Mouse (Mus musculus): ENCODE measurements at regions not wholly inside any gene's neighbourhood (a gene's known extent, or its start where the extent isn't known, plus 50 kb on each side); places are given as distances from the start of the nearest gene placed in this dataset.

DNA sequence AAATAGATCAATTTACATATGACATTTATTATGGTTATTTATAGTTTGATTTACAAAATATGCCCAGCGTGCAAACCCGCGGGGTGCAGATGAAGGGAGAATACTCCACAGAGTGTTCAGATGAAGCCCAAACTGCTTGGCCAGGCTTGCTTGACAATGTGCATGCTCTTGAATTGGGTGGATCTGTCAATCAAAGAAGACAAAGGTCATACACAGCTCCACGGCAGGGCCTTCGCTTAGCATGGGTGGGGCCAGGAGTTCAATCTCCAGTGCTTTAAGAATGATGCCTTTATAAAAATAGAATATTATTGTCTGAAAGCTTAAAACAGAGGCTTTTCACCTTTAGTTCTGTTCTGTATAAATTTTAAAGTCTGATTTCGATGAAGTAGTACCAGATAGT lies 158.3 kb upstream of the Gm10131 start:
- H3K36me3 ChIP-seq (ENCODE audit: control insufficient read depth, insufficient read depth), result no peaks in the 10 kb centered on the region
- H3K4me3 ChIP-seq (ENCODE audit: low read length), result no peak overlapping the region
- no peak overlapping the region for H3K4me2 ChIP-seq (ENCODE audit: low read depth, low read length)
- no peak overlapping the region for H3K27ac ChIP-seq (ENCODE audit: low read length)
- 74% methylated on average over 6 of the region's 6 CpGs for whole genome bisulfite sequencing
- H3K27me3 ChIP-seq (ENCODE audit: control insufficient read depth, insufficient read depth, low read length), result no peaks in the 10 kb centered on the region
- H3K4me1 ChIP-seq (ENCODE audit: control insufficient read depth, insufficient read depth, low read length), result no peaks in the 10 kb centered on the region
- H3K9me3 ChIP-seq (replicated peaks; ENCODE audit: control insufficient read depth, low read length), result no peaks in the 10 kb centered on the region; the same call in 1 of the 2 replicates
- ATAC-seq (replicated peaks; ENCODE audit: extremely low read depth, insufficient read depth, low FRiP score), result no peak
- no peak overlapping the region for H3K9ac ChIP-seq (ENCODE audit: low read length)

DNA sequence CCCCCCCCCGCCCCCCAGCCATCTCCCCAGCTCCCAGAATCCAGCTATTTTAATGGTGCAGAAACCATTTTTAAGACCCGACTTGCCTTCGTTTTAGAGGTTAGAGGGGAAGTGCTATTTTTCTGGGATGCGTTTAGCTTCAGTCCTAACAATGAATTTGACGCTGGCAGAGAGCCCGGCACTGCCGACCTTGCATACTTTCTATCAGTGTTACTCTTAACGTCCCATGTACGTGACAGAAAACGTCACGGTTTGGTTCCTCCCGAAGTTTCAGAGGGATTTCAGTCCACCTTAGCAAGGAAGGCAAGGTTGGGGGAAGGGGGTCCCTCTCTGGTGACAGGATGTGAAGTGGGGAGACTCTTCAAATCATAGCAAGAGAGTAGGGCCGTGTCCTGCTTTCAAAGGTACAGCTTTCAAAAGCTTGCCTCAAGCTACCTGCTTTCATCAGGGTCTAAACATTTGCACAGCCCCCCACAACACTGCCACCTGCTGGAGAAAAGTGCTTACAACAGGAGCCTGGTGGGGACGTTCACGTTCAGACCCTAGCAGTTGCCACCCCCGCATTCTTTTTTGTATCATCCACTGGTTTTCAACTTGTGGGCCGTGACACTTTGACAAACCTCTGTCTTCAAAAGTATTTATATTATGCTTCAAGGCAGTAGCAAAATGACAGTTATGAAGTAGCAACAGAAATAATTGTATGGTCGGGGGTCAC lies 157.4 kb upstream of the Gm10131 start:
- no peaks in the 10 kb centered on the region for H3K4me1 ChIP-seq (ENCODE audit: control insufficient read depth, insufficient read depth, low read length)
- no peaks in the 10 kb centered on the region; the same call in 1 of the 2 replicates for H3K9me3 ChIP-seq (replicated peaks; ENCODE audit: control insufficient read depth, low read length)
- WGBS, result 83% methylated on average over 18 of the region's 18 CpGs
- H3K4me2 ChIP-seq (ENCODE audit: low read depth, low read length), result no peak overlapping the region
- no peak overlapping the region for H3K4me3 ChIP-seq (ENCODE audit: low read length)
- ATAC-seq (replicated peaks; ENCODE audit: extremely low read depth, insufficient read depth, low FRiP score), result no peak
- H3K36me3 ChIP-seq (ENCODE audit: control insufficient read depth, insufficient read depth), result no peaks in the 10 kb centered on the region
- H3K27ac ChIP-seq (ENCODE audit: low read length), result no peak overlapping the region
- no peaks in the 10 kb centered on the region for H3K27me3 ChIP-seq (ENCODE audit: control insufficient read depth, insufficient read depth, low read length)
- no peak overlapping the region for H3K9ac ChIP-seq (ENCODE audit: low read length)

DNA sequence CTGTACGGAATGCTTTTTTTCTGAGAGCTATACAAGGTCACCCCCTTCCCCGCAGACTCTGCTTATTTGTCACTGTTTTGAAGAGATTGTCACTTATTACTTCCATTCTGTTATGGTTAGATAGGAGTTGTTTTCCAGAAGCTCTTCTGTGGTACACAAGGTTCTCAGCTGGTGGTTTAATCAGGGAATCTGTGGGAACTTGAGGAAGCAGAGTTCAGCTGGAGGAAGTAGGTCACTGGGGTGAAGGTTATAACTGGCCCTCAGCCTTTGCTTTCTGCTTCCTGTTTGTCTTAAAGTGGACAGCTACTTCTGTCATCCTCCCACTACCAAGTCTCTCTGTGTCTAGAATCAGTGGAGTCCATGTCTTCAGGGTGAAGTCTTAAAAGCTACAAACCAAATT lies 143.4 kb upstream of the Gm10131 start:
- Histone ChIP-seq H3K4me2 (ENCODE audit: low read depth, low read length) (no peak overlapping the region), H3K4me3 (ENCODE audit: low read length) (no peak overlapping the region), H3K27me3 (ENCODE audit: control insufficient read depth, insufficient read depth, low read length) (no peaks in the 10 kb centered on the region), H3K4me1 (ENCODE audit: control insufficient read depth, insufficient read depth, low read length) (no peaks in the 10 kb centered on the region), H3K9me3 (replicated peaks; ENCODE audit: control insufficient read depth, low read length) (no peaks in the 10 kb centered on the region), H3K27ac (ENCODE audit: low read length) (no peak overlapping the region), H3K9ac (ENCODE audit: low read length) (no peak overlapping the region), H3K36me3 (ENCODE audit: control insufficient read depth, insufficient read depth) (no peaks in the 10 kb centered on the region)
- WGBS, result 73% methylated on average over 2 of the region's 2 CpGs
- ATAC-seq (replicated peaks; ENCODE audit: extremely low read depth, insufficient read depth, low FRiP score), result 0 out of 2 replicates have a peak, but pooled peaks have one; percentile 18

DNA sequence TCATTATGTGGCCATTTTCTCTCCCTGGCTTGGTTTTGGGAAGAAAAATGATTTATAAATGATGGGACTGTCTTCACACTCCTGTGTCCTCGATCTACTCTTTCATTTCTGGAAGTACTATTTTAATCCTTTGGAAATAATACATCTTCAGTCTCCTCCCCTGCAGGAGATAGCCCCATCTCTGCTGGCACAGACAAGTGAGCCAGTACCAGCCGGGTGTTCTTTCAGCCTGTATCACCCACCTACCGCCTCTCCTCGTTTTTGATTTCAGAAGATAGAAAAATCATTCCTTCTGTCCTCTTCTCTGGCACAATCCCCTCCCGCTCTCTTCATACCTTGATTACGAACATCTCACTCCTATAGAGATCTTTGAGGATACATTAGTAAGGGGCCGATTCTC lies 140.4 kb upstream of the Gm10131 start:
- no peak overlapping the region for H3K4me3 ChIP-seq (ENCODE audit: low read length)
- no peak overlapping the region for H3K4me2 ChIP-seq (ENCODE audit: low read depth, low read length)
- H3K9ac ChIP-seq (ENCODE audit: low read length), result no peak overlapping the region
- H3K9me3 ChIP-seq (replicated peaks; ENCODE audit: control insufficient read depth, low read length), result no peaks in the 10 kb centered on the region
- ATAC-seq (replicated peaks; ENCODE audit: extremely low read depth, insufficient read depth, low FRiP score), result no peak
- 82% methylated on average over 7 of the region's 7 CpGs for WGBS
- H3K36me3 ChIP-seq (ENCODE audit: control insufficient read depth, insufficient read depth), result no peaks in the 10 kb centered on the region
- no peaks in the 10 kb centered on the region for H3K4me1 ChIP-seq (ENCODE audit: control insufficient read depth, insufficient read depth, low read length)
- no peaks in the 10 kb centered on the region for H3K27me3 ChIP-seq (ENCODE audit: control insufficient read depth, insufficient read depth, low read length)
- H3K27ac ChIP-seq (ENCODE audit: low read length), result no peak overlapping the region

DNA sequence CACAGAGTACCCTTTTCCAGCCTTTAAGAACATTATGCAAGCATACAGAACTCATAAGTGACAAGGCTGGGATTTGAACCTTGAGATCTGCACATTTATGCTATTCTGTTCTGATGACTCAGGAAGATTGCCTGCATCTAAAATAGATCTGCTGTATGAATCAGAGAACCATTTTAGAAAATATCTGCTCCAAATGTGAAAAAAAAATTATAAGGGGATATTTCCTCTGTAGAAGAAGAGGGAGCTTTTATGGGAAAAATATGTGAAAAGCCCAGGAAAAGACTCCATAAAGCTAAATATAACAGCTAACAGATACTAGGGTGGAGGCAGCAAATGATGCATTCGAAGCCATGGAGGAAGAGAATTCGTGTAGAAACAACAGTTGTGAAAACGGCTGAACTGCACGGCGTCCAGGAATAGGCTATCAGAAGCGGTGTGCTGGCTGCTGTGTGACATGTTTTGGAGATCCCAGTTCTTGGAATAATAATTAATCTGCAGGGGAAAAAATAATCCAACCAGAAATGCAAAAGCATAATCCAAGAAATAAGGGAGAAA lies 127.9 kb upstream of the Gm10131 start:
- no peak overlapping the region for H3K4me3 ChIP-seq (ENCODE audit: low read length)
- H3K4me2 ChIP-seq (ENCODE audit: low read depth, low read length), result no peak overlapping the region

DNA sequence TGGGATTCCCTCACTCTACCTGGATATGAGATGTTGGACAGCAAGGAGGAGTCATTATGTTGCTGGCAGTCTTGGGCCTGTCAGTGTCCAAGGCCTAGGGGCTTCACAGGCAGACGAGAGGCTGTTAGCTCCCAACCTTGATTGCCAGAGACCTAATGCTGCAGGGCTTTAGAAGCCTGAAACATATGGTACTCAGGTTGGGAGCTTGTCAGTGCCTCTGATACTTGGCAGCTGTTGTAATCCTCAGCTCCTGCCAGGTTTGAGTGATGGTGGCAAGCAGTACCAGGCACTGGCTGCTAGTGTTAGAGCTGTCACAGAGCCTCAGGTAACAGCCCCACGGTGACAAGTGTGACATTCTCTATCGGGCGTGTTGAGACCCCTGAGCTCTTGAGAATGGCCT lies 122.2 kb upstream of the Gm10131 start:
- Histone ChIP-seq H3K36me3 (ENCODE audit: control insufficient read depth, insufficient read depth) (no peaks in the 10 kb centered on the region), H3K9ac (ENCODE audit: low read length) (no peak overlapping the region), H3K4me2 (ENCODE audit: low read depth, low read length) (no peak overlapping the region), H3K4me1 (ENCODE audit: control insufficient read depth, insufficient read depth, low read length) (peaks cover 5% of the 10 kb centered on the region), H3K27ac (ENCODE audit: low read length) (no peak overlapping the region), H3K4me3 (ENCODE audit: low read length) (no peak overlapping the region), H3K27me3 (ENCODE audit: control insufficient read depth, insufficient read depth, low read length) (no peaks in the 10 kb centered on the region), H3K9me3 (replicated peaks; ENCODE audit: control insufficient read depth, low read length) (peaks cover 4% of the 10 kb centered on the region; the same call in 1 of the 2 replicates)
- no peak for ATAC-seq (replicated peaks; ENCODE audit: extremely low read depth, insufficient read depth, low FRiP score)
- WGBS, result 57% methylated on average over 4 of the region's 4 CpGs

More for the DNA sequence above, 127.9 kb upstream of the Gm10131 start:
- Histone ChIP-seq H3K9ac (ENCODE audit: low read length) (no peak overlapping the region), H3K4me1 (ENCODE audit: control insufficient read depth, insufficient read depth, low read length) (no peaks in the 10 kb centered on the region), H3K36me3 (ENCODE audit: control insufficient read depth, insufficient read depth) (no peaks in the 10 kb centered on the region), H3K27me3 (ENCODE audit: control insufficient read depth, insufficient read depth, low read length) (no peaks in the 10 kb centered on the region), H3K9me3 (replicated peaks; ENCODE audit: control insufficient read depth, low read length) (peaks cover 4% of the 10 kb centered on the region; the same call in 1 of the 2 replicates), H3K27ac (ENCODE audit: low read length) (no peak overlapping the region)
- WGBS, result 70% methylated on average over 6 of the region's 6 CpGs
- no peak for ATAC-seq (replicated peaks; ENCODE audit: extremely low read depth, insufficient read depth, low FRiP score)

DNA sequence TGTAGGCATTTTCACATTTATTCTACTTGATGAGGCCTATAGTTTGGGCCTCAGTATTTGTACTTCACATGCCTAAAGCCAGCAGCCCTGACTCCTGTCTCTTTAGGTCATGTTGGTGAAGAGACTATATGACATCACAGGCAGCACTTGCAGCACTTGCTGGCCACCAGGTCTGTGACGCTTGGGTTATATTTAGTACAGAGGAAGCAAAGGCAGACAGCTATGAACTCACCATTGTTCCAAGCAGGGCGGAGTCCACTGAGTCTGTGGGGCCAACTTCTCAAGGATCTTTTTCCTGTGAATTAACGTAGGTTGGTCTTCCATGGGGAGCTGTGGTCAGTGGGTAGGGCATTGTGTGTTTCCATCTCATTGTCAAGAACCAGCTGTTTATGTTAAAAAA lies 117.9 kb upstream of the Gm10131 start:
- Histone ChIP-seq H3K27me3 (ENCODE audit: control insufficient read depth, insufficient read depth, low read length) (no peaks in the 10 kb centered on the region), H3K4me2 (ENCODE audit: low read depth, low read length) (no peak overlapping the region), H3K36me3 (ENCODE audit: control insufficient read depth, insufficient read depth) (no peaks in the 10 kb centered on the region), H3K9me3 (replicated peaks; ENCODE audit: control insufficient read depth, low read length) (no peaks in the 10 kb centered on the region), H3K4me3 (ENCODE audit: low read length) (no peak overlapping the region), H3K4me1 (ENCODE audit: control insufficient read depth, insufficient read depth, low read length) (peaks cover 5% of the 10 kb centered on the region), H3K9ac (ENCODE audit: low read length) (no peak overlapping the region), H3K27ac (ENCODE audit: low read length) (0 out of 2 replicates have a peak overlapping the region, but pooled peaks have one; percentile 46)
- ATAC-seq (replicated peaks; ENCODE audit: extremely low read depth, insufficient read depth, low FRiP score), result peak; percentile 83
- WGBS, result 29% methylated on average over 3 of the region's 3 CpGs

DNA sequence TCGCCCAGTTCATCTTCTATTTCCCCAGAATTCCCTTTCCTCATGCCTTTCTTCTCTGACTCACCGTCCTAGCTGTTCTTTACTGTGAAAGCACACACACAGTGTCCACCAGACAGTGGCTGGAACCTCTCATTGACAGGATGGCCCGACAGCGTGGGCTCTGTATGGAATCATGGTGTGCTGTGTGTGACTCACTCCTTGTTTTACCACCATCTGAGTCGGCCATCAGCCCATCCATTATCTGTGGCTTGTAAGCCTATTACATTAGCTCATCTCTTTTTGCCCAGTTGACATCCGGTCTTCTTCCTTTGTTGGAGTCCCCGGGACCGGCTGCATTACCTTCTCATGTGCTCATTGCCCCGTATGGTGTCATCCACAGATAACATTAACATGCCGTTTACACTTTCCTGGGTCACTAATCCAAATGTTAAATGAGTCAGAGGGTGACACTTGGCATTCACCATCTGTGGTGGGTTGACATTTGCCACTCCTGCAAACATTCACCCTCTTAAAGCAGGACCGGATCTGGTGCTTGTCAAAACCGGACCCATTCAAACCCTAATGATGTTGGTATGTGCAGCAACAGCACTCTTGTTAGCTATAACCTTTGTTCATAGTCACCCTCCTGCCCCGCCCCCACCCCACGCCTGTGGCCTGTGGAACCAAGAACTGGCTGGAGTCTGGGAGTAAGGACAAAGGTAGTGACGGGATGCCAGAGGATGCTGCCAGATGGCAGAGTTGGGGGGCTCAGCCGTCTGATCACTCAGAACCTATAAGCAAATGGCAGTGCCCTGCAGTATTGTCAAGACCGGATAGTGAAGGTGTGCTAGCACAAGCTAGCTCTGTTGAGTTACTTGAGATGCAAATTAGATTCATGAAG lies 113.7 kb upstream of the Gm10131 start:
- Histone ChIP-seq H3K27ac (ENCODE audit: low read length) (no peak overlapping the region), H3K4me2 (ENCODE audit: low read depth, low read length) (no peak overlapping the region), H3K36me3 (ENCODE audit: control insufficient read depth, insufficient read depth) (no peaks in the 10 kb centered on the region), H3K27me3 (ENCODE audit: control insufficient read depth, insufficient read depth, low read length) (no peaks in the 10 kb centered on the region), H3K4me1 (ENCODE audit: control insufficient read depth, insufficient read depth, low read length) (peaks cover 5% of the 10 kb centered on the region), H3K9me3 (replicated peaks; ENCODE audit: control insufficient read depth, low read length) (no peaks in the 10 kb centered on the region), H3K9ac (ENCODE audit: low read length) (no peak overlapping the region), H3K4me3 (ENCODE audit: low read length) (no peak overlapping the region)
- ATAC-seq (replicated peaks; ENCODE audit: extremely low read depth, insufficient read depth, low FRiP score), result no peak
- WGBS, result 46% methylated on average over 17 of the region's 17 CpGs

DNA sequence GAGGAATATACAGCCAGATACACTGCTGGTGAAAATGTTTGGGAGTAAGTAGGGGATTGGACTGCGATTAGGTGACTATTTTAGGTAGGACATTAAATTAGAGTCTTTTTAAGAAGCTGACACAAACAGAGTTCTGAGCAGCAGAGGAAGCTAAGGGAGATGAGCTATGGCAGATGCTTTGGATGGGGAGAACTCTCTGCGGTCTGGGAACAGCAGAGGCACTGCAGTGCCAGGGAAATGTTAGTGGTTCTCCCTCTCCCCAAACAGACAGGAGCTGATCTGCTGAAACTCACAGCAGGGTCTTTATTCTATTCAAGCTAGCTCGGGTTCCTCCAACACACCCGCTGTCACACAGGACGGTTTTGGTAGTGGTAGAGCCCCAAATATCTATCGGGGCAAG lies 110.7 kb upstream of the Gm10131 start:
- Histone ChIP-seq H3K4me3 (ENCODE audit: low read length) (no peak overlapping the region), H3K27me3 (ENCODE audit: control insufficient read depth, insufficient read depth, low read length) (no peaks in the 10 kb centered on the region), H3K9ac (ENCODE audit: low read length) (no peak overlapping the region), H3K4me1 (ENCODE audit: control insufficient read depth, insufficient read depth, low read length) (no peaks in the 10 kb centered on the region), H3K9me3 (replicated peaks; ENCODE audit: control insufficient read depth, low read length) (peaks cover 5% of the 10 kb centered on the region; the same call in 1 of the 2 replicates), H3K27ac (ENCODE audit: low read length) (no peak overlapping the region), H3K4me2 (ENCODE audit: low read depth, low read length) (no peak overlapping the region), H3K36me3 (ENCODE audit: control insufficient read depth, insufficient read depth) (no peaks in the 10 kb centered on the region)
- 83% methylated on average over 6 of the region's 6 CpGs for WGBS
- no peak for ATAC-seq (replicated peaks; ENCODE audit: extremely low read depth, insufficient read depth, low FRiP score)
